Mouse (Mus musculus) CH12.LX (cell line): ENCODE data around the gene Rgs12. TPM values are rescaled to one million over a fixed set of nuclear protein-coding genes. Genes with fewer than 3 reads are reported as not detected.

Experiments
- DNase-seq: peaks from one replicate; pipeline ENCODE4 v3.0.0-alpha.2; 2013; ENCODE audit errors: extremely low read depth
- H3K27ac ChIP-seq: 2 replicates; pipeline ENCODE4 v1.5.1; 2012; ENCODE audit warnings: low read depth, mild to moderate bottlenecking, control low read depth, moderate library complexity; ENCODE audit not compliant: insufficient read depth
- H3K27me3 ChIP-seq: replicated peaks from 2 replicates; pipeline ENCODE3; 2012; ENCODE audit warnings: inconsistent platforms
- H3K36me3 ChIP-seq, 2 experiments: replicated peaks in 1 of 2; 2 replicates each; pipeline versions ENCODE3 to v1.6.1; 2012; ENCODE audit warnings: inconsistent platforms in 1 of 2, low read length in 1 of 2, mild to moderate bottlenecking in 1 of 2, mixed read lengths in 1 of 2, moderate library complexity in 1 of 2; ENCODE audit not compliant: control insufficient read depth in 1 of 2, insufficient read depth in 1 of 2
- H3K4me1 ChIP-seq, 2 experiments: 2 replicates each; pipeline ENCODE4 v1.6.1; 2012; ENCODE audit warnings: inconsistent platforms in 1 of 2, moderate library complexity in 1 of 2; ENCODE audit not compliant: insufficient read depth in 2 of 2, control insufficient read depth in 1 of 2
- H3K4me2 ChIP-seq: 2 replicates; pipeline ENCODE4 v1.6.1; 2012; ENCODE audit warnings: low read depth, mild to moderate bottlenecking, control low read depth; ENCODE audit not compliant: poor library complexity, insufficient read depth, severe bottlenecking
- H3K4me3 ChIP-seq, 3 experiments: fragments of 150-350 bp in 1 of 3; sonication (generic) in 1 of 3; replicated peaks in 1 of 3; 2 replicates each; pipeline versions ENCODE3 to v1.5.1; 2011 to 2012; ENCODE audit warnings: low read depth in 2 of 3, low read length in 2 of 3, mild to moderate bottlenecking in 2 of 3, moderate library complexity in 2 of 3, control low read depth in 1 of 3, improper control_type of control experiment in 1 of 3, inconsistent platforms in 1 of 3, mixed read lengths in 1 of 3; ENCODE audit not compliant: poor library complexity in 1 of 3
- H3K79me2 ChIP-seq: replicated peaks from 2 replicates; pipeline ENCODE4 v1.6.1; 2012; ENCODE audit warnings: mild to moderate bottlenecking, moderate library complexity; ENCODE audit not compliant: control insufficient read depth, poor library complexity, insufficient read depth, severe bottlenecking; ENCODE audit errors: extremely low read depth
- H3K9ac ChIP-seq: 2 replicates; pipeline ENCODE4 v1.6.1; 2012; ENCODE audit warnings: low read depth, mild to moderate bottlenecking, control low read depth, moderate library complexity; ENCODE audit not compliant: insufficient read depth
- H3K9me3 ChIP-seq: replicated peaks from 2 replicates; pipeline ENCODE3; 2012; ENCODE audit warnings: low read length, inconsistent platforms, mixed read lengths
- CHD1 ChIP-seq: IDR thresholded peaks from 2 replicates; pipeline ENCODE4 v1.6.1; 2012; ENCODE audit warnings: low read depth, low read length, improper control_type of control experiment, inconsistent platforms
- GABPA ChIP-seq: IDR thresholded peaks from 2 replicates; pipeline ENCODE4 v1.6.1; 2012; ENCODE audit warnings: low read depth, low read length, improper control_type of control experiment, inconsistent platforms; ENCODE audit not compliant: insufficient replicate concordance
- JUN ChIP-seq: IDR thresholded peaks from 2 replicates; pipeline ENCODE4 v1.6.1; 2011; ENCODE audit warnings: low read depth, mild to moderate bottlenecking, low read length, improper control_type of control experiment, moderate library complexity; ENCODE audit not compliant: insufficient read depth
- MAZ ChIP-seq: IDR thresholded peaks from 2 replicates; pipeline ENCODE4 v1.6.1; 2012; ENCODE audit warnings: low read depth, mild to moderate bottlenecking, inconsistent platforms, low read length, improper control_type of control experiment, moderate library complexity
- MYC ChIP-seq: IDR thresholded peaks from 2 replicates; pipeline ENCODE4 v1.6.1; 2011; ENCODE audit warnings: low read depth, mild to moderate bottlenecking, improper control_type of control experiment, low read length
- NRF1 ChIP-seq: IDR thresholded peaks from 2 replicates; pipeline ENCODE4 v1.6.1; 2014; ENCODE audit warnings: low read depth, mild to moderate bottlenecking, inconsistent platforms, low read length, improper control_type of control experiment, moderate library complexity
- RCOR1 ChIP-seq: conservative IDR thresholded peaks from 2 replicates; pipeline ENCODE4 v1.6.1; 2012; ENCODE audit warnings: low read depth, mild to moderate bottlenecking, inconsistent platforms, low read length, improper control_type of control experiment
- SIN3A ChIP-seq: IDR thresholded peaks from 2 replicates; pipeline ENCODE4 v1.6.1; 2012; ENCODE audit warnings: low read length, improper control_type of control experiment, inconsistent platforms
- SMC3 ChIP-seq: IDR thresholded peaks from 2 replicates; pipeline ENCODE4 v1.6.1; 2011; ENCODE audit warnings: low read depth, low read length, improper control_type of control experiment
- TCF12 ChIP-seq: IDR thresholded peaks from 2 replicates; pipeline ENCODE4 v1.6.1; 2014; ENCODE audit warnings: low read depth, mild to moderate bottlenecking, inconsistent platforms, low read length, improper control_type of control experiment
- USF1 ChIP-seq: IDR thresholded peaks from 2 replicates; pipeline ENCODE4 v1.6.1; 2014; ENCODE audit warnings: low read depth, mild to moderate bottlenecking, inconsistent platforms, low read length, improper control_type of control experiment
- ZKSCAN1 ChIP-seq: IDR thresholded peaks from 2 replicates; pipeline ENCODE4 v1.6.1; 2012; ENCODE audit warnings: low read depth, inconsistent platforms, low read length, improper control_type of control experiment, borderline replicate concordance
- ZNF384 ChIP-seq: IDR thresholded peaks from 2 replicates; pipeline ENCODE4 v1.6.1; 2012; ENCODE audit warnings: low read depth, low read length, improper control_type of control experiment, inconsistent platforms
- dilution Hi-C: fragments of 300-500 bp; cut with MboI; formaldehyde crosslinking; loops from 2 replicates; pipeline ENCODE4 v1.14.3; 2020; ENCODE audit warnings: low sequenced_read_pairs; ENCODE audit not compliant: extremely low pct_unique_long_range_greater_than_20kb, extremely low pct_ligation_motif_present
- in situ Hi-C: fragments of 300-500 bp; cut with MboI; formaldehyde crosslinking; loops from 3 replicates; pipeline ENCODE4 v1.14.3; 2019; ENCODE audit warnings: low sequenced_read_pairs, low pct_ligation_motif_present, low pct_unique_long_range_greater_than_20kb, mixed read lengths
- polyA plus RNA-seq: library from polyadenylated mRNA; unstranded; fragments of >175 nt; gene quantifications from 2 replicates; pipeline ENCODE4 v1.2.1, GENCODE M21; 2012; ENCODE audit warnings: low read depth; ENCODE audit not compliant: insufficient read length
- total RNA-seq, 2 experiments: library from RNA; depleted of rRNA; stranded (reverse); fragments of 300-350 nt in 1 of 2; fragments of >200 nt in 1 of 2; gene quantifications; 2 replicates each; pipeline ENCODE4 v1.2.3; 2012 to 2014

Rgs12 gene
- total and polyA plus RNA-seq, 3 experiments, result 6.8 to 9.8 (median 8.1) TPM

DNA sequence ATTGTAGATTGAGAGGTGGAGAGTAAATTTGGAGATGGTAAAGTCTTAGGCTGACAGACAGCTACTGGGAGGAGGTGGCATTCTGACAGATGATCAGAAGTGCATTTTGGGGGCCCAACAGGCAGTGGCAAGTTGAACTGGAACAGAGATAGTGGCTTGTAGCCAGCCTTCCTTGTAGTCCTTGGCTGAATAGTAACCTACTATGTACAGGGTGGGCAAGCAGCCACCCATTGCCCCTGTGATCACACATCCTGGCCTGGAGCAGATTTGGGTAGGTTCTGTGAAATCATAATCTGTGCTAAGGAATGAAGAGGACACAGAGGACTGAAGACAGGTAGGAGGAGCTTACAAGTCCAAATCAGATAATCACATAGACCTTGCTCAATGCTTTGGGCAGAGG, 44.8 kb upstream of the Rgs12 start:
- in situ Hi-C loops, result no loop called here

GRCm38 (mm10) chr5:34907230-34907629, 42.0 kb upstream of the Rgs12 start:
- Histone ChIP-seq H3K27me3 (no peaks in the 10 kb centered on the region), H3K4me2 (no peak overlapping the region), H3K4me1 (peaks cover 0 to 5% of the 10 kb centered on the region in 2 experiments; a peak in 1 of 4 replicates), H3K27ac (no peak overlapping the region), H3K9ac (no peak overlapping the region), H3K9me3 (no peaks in the 10 kb centered on the region), H3K79me2 (no peaks in the 10 kb centered on the region), H3K4me3 (no peak overlapping the region), H3K36me3 (peaks cover 67 to 95% of the 10 kb centered on the region in 2 experiments)
- dilution Hi-C loops, result no loop called here
- no peak for DNase-seq
- in situ Hi-C loops, result no loop called here
- TF ChIP-seq RCOR1 (no peak), SMC3 (no peak)
- TF ChIP-seq, all 38 proteins: peak for 0

More for the DNA sequence above, 44.8 kb upstream of the Rgs12 start:
- H3K9ac ChIP-seq, result no peak overlapping the region
- H3K4me3 ChIP-seq, result no peak overlapping the region
- H3K27me3 ChIP-seq, result no peaks in the 10 kb centered on the region
- H3K4me1 ChIP-seq, result peaks cover 0 to 5% of the 10 kb centered on the region in 2 experiments; a peak in 1 of 4 replicates
- DNase-seq, result no peak
- H3K27ac ChIP-seq, result no peak overlapping the region
- H3K4me2 ChIP-seq, result no peak overlapping the region
- H3K9me3 ChIP-seq, result no peaks in the 10 kb centered on the region
- peaks cover 81 to 97% of the 10 kb centered on the region in 2 experiments for H3K36me3 ChIP-seq
- H3K79me2 ChIP-seq, result no peaks in the 10 kb centered on the region
- TF ChIP-seq USF1, result no peak
- TF ChIP-seq MYC, result no peak
- TF ChIP-seq SIN3A, result no peak
- TF ChIP-seq NRF1, result no peak
- no peak for TF ChIP-seq CHD1
- no peak for TF ChIP-seq TCF12
- no peak for TF ChIP-seq ZNF384
- TF ChIP-seq ZKSCAN1, result no peak
- TF ChIP-seq JUN, result no peak
- TF ChIP-seq MAZ, result no peak
- no peak for TF ChIP-seq GABPA
- dilution Hi-C loops, result no loop called here
